Mouse (Mus musculus): ENCODE results near the gene Nav2.

Nav2 gene

GRCm38 (mm10) chr7:49018478-49018914 lies 110.0 kb downstream of the Nav2 start:
- H3K36me3 ChIP-seq (ENCODE audit: control insufficient read depth, insufficient read depth, low read length, poor library complexity, severe bottlenecking), result no peaks in the 10 kb centered on the region
- H3K27me3 ChIP-seq (ENCODE audit: control insufficient read depth, insufficient read depth, low read length, poor library complexity, severe bottlenecking), result no peaks in the 10 kb centered on the region
- DNase-seq (ENCODE audit: low read depth, low spot score), result no peak

DNA sequence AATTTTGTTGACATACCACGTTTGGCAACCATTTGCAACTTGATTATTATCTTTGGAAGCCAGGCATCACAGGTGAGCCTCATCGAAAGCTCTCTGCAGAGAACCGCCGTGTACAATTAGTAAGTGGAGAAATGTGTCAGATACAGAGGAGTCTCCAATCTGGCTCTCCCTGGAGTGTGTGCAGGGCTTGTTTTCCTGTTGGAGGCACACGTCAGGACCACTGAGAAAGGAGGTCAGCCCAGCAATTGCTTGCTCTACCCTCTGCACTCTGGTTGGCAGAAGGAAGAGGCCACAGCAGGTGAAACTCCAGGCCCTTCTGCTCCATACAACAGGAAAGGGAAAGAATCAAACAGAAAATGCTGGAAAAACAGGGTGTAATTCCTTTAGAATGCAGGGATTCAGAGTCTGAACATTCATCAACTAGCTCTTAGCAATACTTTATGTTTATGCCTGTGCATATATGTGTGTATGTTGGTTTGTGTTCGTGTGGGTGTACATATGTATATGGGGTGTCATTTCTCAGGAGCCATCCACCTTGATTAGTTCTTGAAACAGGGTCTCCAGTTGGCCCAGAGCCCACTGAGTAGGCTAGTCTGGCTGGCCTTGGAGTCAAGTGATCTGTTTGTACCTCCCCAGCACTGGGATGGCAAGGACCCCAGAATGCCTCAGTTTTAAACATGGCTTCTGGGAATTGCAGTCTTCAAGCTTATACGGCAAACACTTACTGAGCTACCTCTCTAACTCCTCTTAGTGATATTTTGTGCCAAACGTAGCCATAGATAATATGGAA lies 116.7 kb downstream of the Nav2 start:
- DNase-seq (ENCODE audit: low read depth, low spot score), result no peak
- Histone ChIP-seq H3K36me3 (ENCODE audit: control insufficient read depth, insufficient read depth, low read length, poor library complexity, severe bottlenecking) (no peaks in the 10 kb centered on the region), H3K27me3 (ENCODE audit: control insufficient read depth, insufficient read depth, low read length, poor library complexity, severe bottlenecking) (no peaks in the 10 kb centered on the region)

- H3K27me3 ChIP-seq (ENCODE audit: control insufficient read depth, insufficient read depth, low read length, poor library complexity, severe bottlenecking), result no peaks in the 10 kb centered on the region
- no peaks in the 10 kb centered on the region for H3K36me3 ChIP-seq (ENCODE audit: control insufficient read depth, insufficient read depth, low read length, poor library complexity, severe bottlenecking)
- no peak for DNase-seq (ENCODE audit: low read depth, low spot score)
Measured at GRCm38 (mm10) chr7:49025991-49026390, 117.5 kb downstream of the Nav2 start.

DNA sequence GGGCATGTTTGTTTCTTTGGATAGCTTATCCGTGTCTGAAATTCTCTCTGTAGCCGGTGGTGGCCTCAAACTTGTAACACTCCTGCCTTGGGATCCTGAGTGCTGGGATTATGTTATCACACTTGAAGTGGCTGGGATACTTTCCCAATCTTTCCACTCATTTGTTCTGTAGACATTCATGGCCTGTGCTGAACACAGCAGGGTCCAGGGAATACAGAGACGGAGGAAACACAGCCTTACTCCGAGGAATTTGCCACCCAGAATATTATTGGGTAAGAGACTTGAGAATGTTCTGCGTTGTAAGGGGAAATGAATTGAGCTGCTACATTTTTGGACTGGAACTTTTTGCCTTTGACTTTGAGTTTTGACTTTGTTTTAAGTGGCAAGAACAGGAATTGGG lies 118.0 kb downstream of the Nav2 start:
- Histone ChIP-seq H3K27me3 (ENCODE audit: control insufficient read depth, insufficient read depth, low read length, poor library complexity, severe bottlenecking) (no peaks in the 10 kb centered on the region), H3K36me3 (ENCODE audit: control insufficient read depth, insufficient read depth, low read length, poor library complexity, severe bottlenecking) (no peaks in the 10 kb centered on the region)
- no peak for DNase-seq (ENCODE audit: low read depth, low spot score)

DNA sequence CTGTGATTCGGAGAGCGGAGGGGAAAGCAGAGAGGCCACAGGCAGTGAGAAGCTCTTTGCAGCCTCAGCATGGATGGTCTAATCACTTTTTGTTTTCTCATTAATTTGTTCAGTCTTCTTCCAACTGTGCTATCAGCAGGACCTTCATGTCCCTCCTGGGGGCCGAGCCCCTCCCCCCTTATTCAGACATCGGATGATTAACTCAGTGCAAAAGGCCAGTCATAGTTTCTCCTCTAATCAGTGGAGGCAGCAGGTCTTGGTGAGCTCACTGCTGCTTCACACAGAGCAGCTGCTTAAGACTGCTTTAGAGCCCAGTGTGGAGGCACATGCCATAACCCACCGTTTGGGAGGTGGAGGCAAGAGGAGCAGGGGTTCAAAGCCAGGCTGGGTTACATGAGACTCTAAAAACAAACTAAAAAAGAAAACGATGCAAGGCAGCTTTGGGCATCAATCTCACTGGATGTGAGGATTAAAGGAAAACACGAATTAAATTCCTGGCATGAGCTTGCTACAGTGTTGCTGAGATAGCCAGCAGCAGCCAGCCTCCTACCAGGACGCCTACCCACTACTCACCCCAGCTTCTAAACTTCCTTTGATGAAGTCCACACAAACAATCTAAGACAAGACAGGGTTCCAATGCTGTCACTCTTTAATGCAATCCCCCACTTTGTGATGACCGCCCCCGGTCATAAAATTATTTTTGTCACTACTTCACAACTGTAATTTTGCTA lies 120.9 kb downstream of the Nav2 start:
- Histone ChIP-seq H3K27me3 (ENCODE audit: control insufficient read depth, insufficient read depth, low read length, poor library complexity, severe bottlenecking) (no peaks in the 10 kb centered on the region), H3K36me3 (ENCODE audit: control insufficient read depth, insufficient read depth, low read length, poor library complexity, severe bottlenecking) (no peaks in the 10 kb centered on the region)
- DNase-seq (ENCODE audit: low read depth, low spot score), result no peak

- DNase-seq (ENCODE audit: low read depth, low spot score), result no peak
- Histone ChIP-seq H3K27me3 (ENCODE audit: control insufficient read depth, insufficient read depth, low read length, poor library complexity, severe bottlenecking) (no peaks in the 10 kb centered on the region), H3K36me3 (ENCODE audit: control insufficient read depth, insufficient read depth, low read length, poor library complexity, severe bottlenecking) (no peaks in the 10 kb centered on the region)
Measured at GRCm38 (mm10) chr7:49032216-49032615, 123.7 kb downstream of the Nav2 start.

- no peak for DNase-seq (ENCODE audit: low read depth, low spot score)
- Histone ChIP-seq H3K36me3 (ENCODE audit: control insufficient read depth, insufficient read depth, low read length, poor library complexity, severe bottlenecking) (no peaks in the 10 kb centered on the region), H3K27me3 (ENCODE audit: control insufficient read depth, insufficient read depth, low read length, poor library complexity, severe bottlenecking) (no peaks in the 10 kb centered on the region)
Measured at GRCm38 (mm10) chr7:49034253-49034652, 125.7 kb downstream of the Nav2 start.

DNA sequence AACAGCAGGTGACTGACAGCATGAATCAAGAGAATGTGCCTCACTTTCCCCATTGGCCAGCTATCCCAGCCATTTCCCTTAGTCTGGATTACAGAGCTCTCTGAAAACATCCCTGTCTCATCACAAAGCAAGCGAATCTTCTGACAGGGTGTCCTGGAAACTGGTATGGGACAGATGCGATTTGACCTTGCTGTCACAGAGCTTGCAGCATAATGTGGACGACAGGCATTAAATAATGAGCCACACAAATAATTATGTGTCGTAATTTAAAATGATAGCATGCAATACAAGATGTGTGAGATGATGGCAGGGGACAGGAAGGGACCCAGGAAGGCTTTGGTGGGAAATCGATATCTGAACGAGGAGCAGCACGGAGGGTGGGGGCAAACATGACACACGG lies 131.6 kb downstream of the Nav2 start:
- no peaks in the 10 kb centered on the region for H3K36me3 ChIP-seq (ENCODE audit: control insufficient read depth, insufficient read depth, low read length, poor library complexity, severe bottlenecking)
- no peak for DNase-seq (ENCODE audit: low read depth, low spot score)
- no peaks in the 10 kb centered on the region for H3K27me3 ChIP-seq (ENCODE audit: control insufficient read depth, insufficient read depth, low read length, poor library complexity, severe bottlenecking)

- H3K27me3 ChIP-seq (ENCODE audit: control insufficient read depth, insufficient read depth, low read length, poor library complexity, severe bottlenecking), result no peaks in the 10 kb centered on the region
- no peaks in the 10 kb centered on the region for H3K36me3 ChIP-seq (ENCODE audit: control insufficient read depth, insufficient read depth, low read length, poor library complexity, severe bottlenecking)
- DNase-seq (ENCODE audit: low read depth, low spot score), result no peak
Measured at GRCm38 (mm10) chr7:49041334-49042070, 133.0 kb downstream of the Nav2 start.

- H3K36me3 ChIP-seq (ENCODE audit: control insufficient read depth, insufficient read depth, low read length, poor library complexity, severe bottlenecking), result no peaks in the 10 kb centered on the region
- DNase-seq (ENCODE audit: low read depth, low spot score), result no peak
- H3K27me3 ChIP-seq (ENCODE audit: control insufficient read depth, insufficient read depth, low read length, poor library complexity, severe bottlenecking), result no peaks in the 10 kb centered on the region
Measured at GRCm38 (mm10) chr7:49045499-49046346, 137.2 kb downstream of the Nav2 start.

- DNase-seq (ENCODE audit: low read depth, low spot score), result no peak
- Histone ChIP-seq H3K36me3 (ENCODE audit: control insufficient read depth, insufficient read depth, low read length, poor library complexity, severe bottlenecking) (no peaks in the 10 kb centered on the region), H3K27me3 (ENCODE audit: control insufficient read depth, insufficient read depth, low read length, poor library complexity, severe bottlenecking) (no peaks in the 10 kb centered on the region)
Measured at GRCm38 (mm10) chr7:49046347-49046989, 138.0 kb downstream of the Nav2 start.

- H3K36me3 ChIP-seq (ENCODE audit: control insufficient read depth, insufficient read depth, low read length, poor library complexity, severe bottlenecking), result no peaks in the 10 kb centered on the region
- H3K27me3 ChIP-seq (ENCODE audit: control insufficient read depth, insufficient read depth, low read length, poor library complexity, severe bottlenecking), result no peaks in the 10 kb centered on the region
- no peak for DNase-seq (ENCODE audit: low read depth, low spot score)
Measured at GRCm38 (mm10) chr7:49047336-49047735, 138.8 kb downstream of the Nav2 start.

GRCm38 (mm10) chr7:49052871-49053618 lies 144.5 kb downstream of the Nav2 start:
- Histone ChIP-seq H3K27me3 (ENCODE audit: control insufficient read depth, insufficient read depth, low read length, poor library complexity, severe bottlenecking) (no peaks in the 10 kb centered on the region), H3K36me3 (ENCODE audit: control insufficient read depth, insufficient read depth, low read length, poor library complexity, severe bottlenecking) (no peaks in the 10 kb centered on the region)
- no peak for DNase-seq (ENCODE audit: low read depth, low spot score)
